In genomic region chr10:75559041-75559675, GRCm38 (mm10) we compare ENCODE assay signal across 8 mouse cellular contexts. TPM values are rescaled to one million over a fixed set of nuclear protein-coding genes. Genes with fewer than 3 reads are reported as not detected.
DNase-seq lines count a peak whose midpoint lies in the region; ATAC-seq and TF ChIP-seq lines count a peak whose summit lies in the region.

No protein-coding gene starts in this region.

- peaks cover 33% of the 10 kb centered on the region for H3K4me1 ChIP-seq in embryonic facial prominence, embryonic 14.5 days (ENCODE audit: control insufficient read depth, insufficient read depth, low read length)
- peaks cover 39% of the 10 kb centered on the region for H3K4me1 ChIP-seq in hindbrain, postnatal 0 days (ENCODE audit: insufficient read depth, low read length)
- peaks cover 57% of the 10 kb centered on the region for H3K4me1 ChIP-seq in neural tube, embryonic 13.5 days (replicated peaks)

- 3% methylated on average over 14 of the region's 14 CpGs for WGBS in embryonic facial prominence, embryonic 14.5 days
- 3% methylated on average over 14 of the region's 14 CpGs for WGBS in hindbrain, postnatal 0 days
- 3% methylated on average over 14 of the region's 14 CpGs for WGBS in neural tube, embryonic 13.5 days

- H3K36me3 ChIP-seq in embryonic facial prominence, embryonic 14.5 days (ENCODE audit: control insufficient read depth, insufficient read depth, low read length), result no peaks in the 10 kb centered on the region
- H3K36me3 ChIP-seq in hindbrain, postnatal 0 days (ENCODE audit: insufficient read depth, low read length), result no peaks in the 10 kb centered on the region; the same call in 1 of the 2 replicates
- peaks cover 26% of the 10 kb centered on the region for H3K36me3 ChIP-seq in neural tube, embryonic 13.5 days

- ATAC-seq in embryonic facial prominence, embryonic 14.5 days (ENCODE audit: low read depth), result no peak
- ATAC-seq in hindbrain, postnatal 0 days, result peak; percentile 24
- peak; percentile 22 for ATAC-seq in neural tube, embryonic 13.5 days (ENCODE audit: low read depth)
- no peak for ATAC-seq in inflammation-experienced regulatory T-cells, adult 6 months

- no peak for TF ChIP-seq CTCF in layer of hippocampus, adult 2 months (conservative IDR thresholded peaks at IDR 0.05)
- TF ChIP-seq CTCF in hindbrain, postnatal 0 days (IDR thresholded peaks at IDR 0.05; ENCODE audit: low read depth), result no peak

- H3K27ac ChIP-seq in layer of hippocampus, adult 2 months, result peak overlapping the region; percentile 78
- peak overlapping the region; percentile 55 for H3K27ac ChIP-seq in embryonic facial prominence, embryonic 14.5 days (replicated peaks; ENCODE audit: low read depth, low read length)
- peak overlapping the region; percentile 97 for H3K27ac ChIP-seq in hindbrain, postnatal 0 days
- H3K27ac ChIP-seq in neural tube, embryonic 13.5 days (replicated peaks), result peak overlapping the region; percentile 96

- no peaks in the 10 kb centered on the region for H3K9me3 ChIP-seq in embryonic facial prominence, embryonic 14.5 days (ENCODE audit: control insufficient read depth, low read length)
- no peaks in the 10 kb centered on the region for H3K9me3 ChIP-seq in hindbrain, postnatal 0 days (ENCODE audit: low read length)
- H3K9me3 ChIP-seq in neural tube, embryonic 13.5 days, result no peaks in the 10 kb centered on the region

- H3K4me2 ChIP-seq in embryonic facial prominence, embryonic 14.5 days (ENCODE audit: low read depth, low read length), result peak overlapping the region; percentile 97
- H3K4me2 ChIP-seq in hindbrain, postnatal 0 days (ENCODE audit: low read depth, low read length), result peak overlapping the region; percentile 82
- peak overlapping the region; percentile 70 for H3K4me2 ChIP-seq in neural tube, embryonic 13.5 days

- peak overlapping the region; percentile 76 for H3K9ac ChIP-seq in embryonic facial prominence, embryonic 14.5 days (ENCODE audit: low read depth, low read length)
- H3K9ac ChIP-seq in hindbrain, postnatal 0 days (replicated peaks; ENCODE audit: low read length), result peak overlapping the region; percentile 90
- peak overlapping the region; percentile 95 for H3K9ac ChIP-seq in neural tube, embryonic 13.5 days

- H3K4me3 ChIP-seq in layer of hippocampus, adult 2 months, result peak overlapping the region; percentile 60
- peak overlapping the region; percentile 63 for H3K4me3 ChIP-seq in embryonic facial prominence, embryonic 14.5 days (ENCODE audit: low read depth, low read length)
- peak overlapping the region; percentile 66 for H3K4me3 ChIP-seq in hindbrain, postnatal 0 days (ENCODE audit: low read length)
- peak overlapping the region; percentile 67 for H3K4me3 ChIP-seq in neural tube, embryonic 13.5 days

- no peak for DNase-seq in layer of hippocampus, adult 2 months (ENCODE audit: low spot score in 2 of 2)
- no peak for DNase-seq in layer of hippocampus, postnatal 14 days (ENCODE audit: low spot score in 2 of 2)
- no peak for DNase-seq in embryonic facial prominence, embryonic 14.5 days (ENCODE audit: low spot score)
- peak; percentile 59 for DNase-seq in hindbrain, postnatal 0 days (ENCODE audit: low spot score)
- no peak for DNase-seq in B cell, adult 2 months
- DNase-seq in ovary, postnatal 10 days (ENCODE audit: low spot score), result no peak

- peaks cover 20% of the 10 kb centered on the region for H3K27me3 ChIP-seq in embryonic facial prominence, embryonic 14.5 days (replicated peaks; ENCODE audit: control insufficient read depth, insufficient read depth, low read length)
- H3K27me3 ChIP-seq in hindbrain, postnatal 0 days (ENCODE audit: insufficient read depth, low read length), result no peaks in the 10 kb centered on the region
- H3K27me3 ChIP-seq in neural tube, embryonic 13.5 days, result peaks cover 25% of the 10 kb centered on the region

RNA-seq across cellular contexts. Expression of gene Lrrc75b, which starts 1.0 kb away (rescaled TPM):
- total RNA-seq in layer of hippocampus, adult 2 months (2021), result 10 to 100 TPM in 1 of 2 experiments, 1 to 10 TPM in 1; 9.7 to 12.0 TPM
- total RNA-seq in layer of hippocampus, postnatal 14 days (2021), result 10 to 100 TPM; 12.9 to 15.2 TPM
- 5.7 and 7.9 TPM in 2 replicates for polyA plus RNA-seq in embryonic facial prominence, embryonic 14.5 days (2014; fragmentation: Nextera tagmentation; extraction: Ambion mirVana)
- total RNA-seq in hindbrain, postnatal 0 days (2014; rRNA removed), result 30.3 and 31.4 TPM in 2 replicates
- 26.0 and 26.4 TPM in 2 replicates for polyA plus RNA-seq in hindbrain, postnatal 0 days (2015; fragmentation: Nextera tagmentation; extraction: Ambion mirVana)
- polyA plus RNA-seq in neural tube, embryonic 13.5 days (2015; fragmentation: Nextera tagmentation; extraction: Ambion mirVana), result 22.2 and 24.0 TPM in 2 replicates
- polyA plus RNA-seq in inflammation-experienced regulatory T-cells, adult 6 months (2017; shearing (Covaris generic)), result 1 to 10 TPM in 1 of 3 experiments, under 1 TPM in 2; 0.16 to 1.7 (median 0.47) TPM

RNA-seq across cellular contexts. Expression of gene Ggt1, which starts 2.2 kb away (rescaled TPM):
- 1 to 10 TPM; 2.7 to 4.5 TPM for total RNA-seq in layer of hippocampus, adult 2 months (2021)
- total RNA-seq in layer of hippocampus, postnatal 14 days (2021), result 1 to 10 TPM; 2.0 to 2.8 TPM
- polyA plus RNA-seq in embryonic facial prominence, embryonic 14.5 days (2014; fragmentation: Nextera tagmentation; extraction: Ambion mirVana), result 0.39 and 1.4 TPM in 2 replicates
- total RNA-seq in hindbrain, postnatal 0 days (2014; rRNA removed), result 3.2 and 7.6 TPM in 2 replicates
- 1.0 and 1.2 TPM in 2 replicates for polyA plus RNA-seq in hindbrain, postnatal 0 days (2015; fragmentation: Nextera tagmentation; extraction: Ambion mirVana)
- polyA plus RNA-seq in neural tube, embryonic 13.5 days (2015; fragmentation: Nextera tagmentation; extraction: Ambion mirVana), result 0.40 and 1.6 TPM in 2 replicates
- polyA plus RNA-seq in inflammation-experienced regulatory T-cells, adult 6 months (2017; shearing (Covaris generic)), result 10 to 100 TPM in 1 of 3 experiments, 1 to 10 TPM in 1, under 1 TPM in 1; 0.26 to 15.4 (median 2.2) TPM

RNA-seq across cellular contexts. Expression of gene Ggt5, which starts 30.0 kb away (rescaled TPM):
- 1 to 10 TPM; 2.3 TPM for total RNA-seq in layer of hippocampus, adult 2 months (2021)
- total RNA-seq in layer of hippocampus, postnatal 14 days (2021), result 1 to 10 TPM; 2.9 to 4.0 TPM
- polyA plus RNA-seq in embryonic facial prominence, embryonic 14.5 days (2014; fragmentation: Nextera tagmentation; extraction: Ambion mirVana), result 3.1 and 3.9 TPM in 2 replicates
- 2.8 and 3.4 TPM in 2 replicates for total RNA-seq in hindbrain, postnatal 0 days (2014; rRNA removed)
- 2.3 TPM in 2 replicates for polyA plus RNA-seq in hindbrain, postnatal 0 days (2015; fragmentation: Nextera tagmentation; extraction: Ambion mirVana)
- polyA plus RNA-seq in neural tube, embryonic 13.5 days (2015; fragmentation: Nextera tagmentation; extraction: Ambion mirVana), result 1.6 and 2.4 TPM in 2 replicates
- polyA plus RNA-seq in inflammation-experienced regulatory T-cells, adult 6 months (2017; shearing (Covaris generic)), result under 1 TPM; 0.29 to 0.45 (median 0.42) TPM

RNA-seq across cellular contexts. Expression of gene Gucd1, which starts 41.4 kb away (rescaled TPM):
- 10 to 100 TPM; 14.5 to 16.0 TPM for total RNA-seq in layer of hippocampus, adult 2 months (2021)
- 10 to 100 TPM; 21.3 to 22.4 TPM for total RNA-seq in layer of hippocampus, postnatal 14 days (2021)
- 32.9 and 35.8 TPM in 2 replicates for polyA plus RNA-seq in embryonic facial prominence, embryonic 14.5 days (2014; fragmentation: Nextera tagmentation; extraction: Ambion mirVana)
- 42.3 and 44.3 TPM in 2 replicates for total RNA-seq in hindbrain, postnatal 0 days (2014; rRNA removed)
- polyA plus RNA-seq in hindbrain, postnatal 0 days (2015; fragmentation: Nextera tagmentation; extraction: Ambion mirVana), result 12.6 and 15.6 TPM in 2 replicates
- polyA plus RNA-seq in neural tube, embryonic 13.5 days (2015; fragmentation: Nextera tagmentation; extraction: Ambion mirVana), result 18.8 and 19.6 TPM in 2 replicates
- 10 to 100 TPM; 14.3 to 18.4 (median 17.1) TPM for polyA plus RNA-seq in inflammation-experienced regulatory T-cells, adult 6 months (2017; shearing (Covaris generic))

RNA-seq across cellular contexts. Expression of gene Snrpd3, which starts 41.8 kb away (rescaled TPM):
- 10 to 100 TPM; 69.8 to 76.6 TPM for total RNA-seq in layer of hippocampus, adult 2 months (2021)
- total RNA-seq in layer of hippocampus, postnatal 14 days (2021), result 10 to 100 TPM; 71.1 to 77.5 TPM
- 147 and 162 TPM in 2 replicates for polyA plus RNA-seq in embryonic facial prominence, embryonic 14.5 days (2014; fragmentation: Nextera tagmentation; extraction: Ambion mirVana)
- 16.4 and 18.0 TPM in 2 replicates for total RNA-seq in hindbrain, postnatal 0 days (2014; rRNA removed)
- polyA plus RNA-seq in hindbrain, postnatal 0 days (2015; fragmentation: Nextera tagmentation; extraction: Ambion mirVana), result 133 and 135 TPM in 2 replicates
- polyA plus RNA-seq in neural tube, embryonic 13.5 days (2015; fragmentation: Nextera tagmentation; extraction: Ambion mirVana), result 145 and 151 TPM in 2 replicates
- 100 to 1,000 TPM; 134 to 236 (median 208) TPM for polyA plus RNA-seq in inflammation-experienced regulatory T-cells, adult 6 months (2017; shearing (Covaris generic))

Comparison
In these comparisons a context has a peak if more than half of its experiments do, and no peak if none do; other contexts are left out.
1. ATAC-seq: peak in hindbrain, postnatal 0 days (single experiment) and neural tube, embryonic 13.5 days (single experiment); none in embryonic facial prominence, embryonic 14.5 days (single experiment) and inflammation-experienced regulatory T-cells, adult 6 months (single experiment).
2. Peak in every context shown above with its lines, with median percentiles within 50 percentile points of each other: H3K27ac ChIP-seq, H3K4me3 ChIP-seq, H3K4me2 ChIP-seq and H3K9ac ChIP-seq.